Mouse (Mus musculus) midbrain, embryonic 16.5 days (tissue): Measurements from ENCODE around the gene Acp1. TPM values are rescaled to one million over a fixed set of nuclear protein-coding genes. Genes with fewer than 3 reads are reported as not detected.

ENCODE experiments used
- ATAC-seq: fragments of 200-750 bp; cut with Nextera tagmentation; 2 replicates; pipeline ENCODE4 v1.8.0; 2017; ENCODE audit warnings: moderate TSS enrichment
- H3K27ac ChIP-seq: fragments of 300-500 bp; sonication (generic); 2 replicates; pipeline ENCODE4 v1.5.1; 2014; ENCODE audit warnings: mild to moderate bottlenecking, low read length, mixed read lengths
- H3K27me3 ChIP-seq: fragments of 300-500 bp; sonication (generic); 2 replicates; pipeline ENCODE4 v1.6.1; 2014; ENCODE audit warnings: low read depth, low read length, mixed read lengths; ENCODE audit not compliant: control insufficient read depth, insufficient read depth
- H3K36me3 ChIP-seq: fragments of 300-500 bp; sonication (generic); 2 replicates; pipeline ENCODE4 v1.6.1; 2014; ENCODE audit warnings: mild to moderate bottlenecking, low read length, moderate library complexity, mixed read lengths; ENCODE audit not compliant: control insufficient read depth, insufficient read depth
- H3K4me1 ChIP-seq: fragments of 300-500 bp; sonication (generic); 2 replicates; pipeline ENCODE4 v1.6.1; 2014; ENCODE audit warnings: mild to moderate bottlenecking, low read length, mixed read lengths; ENCODE audit not compliant: control insufficient read depth, insufficient read depth
- H3K4me2 ChIP-seq: fragments of 300-500 bp; sonication (generic); 2 replicates; pipeline ENCODE4 v1.6.1; 2014; ENCODE audit warnings: mild to moderate bottlenecking, low read length, mixed read lengths
- H3K4me3 ChIP-seq: fragments of 300-500 bp; sonication (generic); 2 replicates; pipeline ENCODE4 v1.5.1; 2014; ENCODE audit warnings: low read depth, mild to moderate bottlenecking, low read length, moderate library complexity, mixed read lengths
- H3K9ac ChIP-seq: fragments of 300-500 bp; sonication (generic); 2 replicates; pipeline ENCODE4 v1.6.1; 2014; ENCODE audit warnings: low read depth, low read length, mixed read lengths
- H3K9me3 ChIP-seq: fragments of 300-500 bp; sonication (generic); replicated peaks from 2 replicates; pipeline ENCODE4 v1.6.1; 2014; ENCODE audit warnings: mild to moderate bottlenecking, low read length, mixed read lengths; ENCODE audit not compliant: control insufficient read depth, poor library complexity, severe bottlenecking
- WGBS: fragments of 180-500 bp; shearing (Covaris S2); extraction: QIAGEN DNeasy Blood & Tissue Kit; methylation state at CpG from one replicate; pipeline ENCODE4 v1.1.7; 2014; 5-methylcytosine and 5-hydroxymethylcytosine counted together
- polyA plus RNA-seq: library from polyadenylated mRNA; unstranded; fragments of >200 nt; fragmentation: Nextera tagmentation; extraction: Ambion mirVana; gene quantifications from 2 replicates; pipeline ENCODE4 v1.2.1, GENCODE M21; 2015

Gene Acp1
- polyA plus RNA-seq, 1 experiment from 2014 or later: 99.7 TPM

DNA sequence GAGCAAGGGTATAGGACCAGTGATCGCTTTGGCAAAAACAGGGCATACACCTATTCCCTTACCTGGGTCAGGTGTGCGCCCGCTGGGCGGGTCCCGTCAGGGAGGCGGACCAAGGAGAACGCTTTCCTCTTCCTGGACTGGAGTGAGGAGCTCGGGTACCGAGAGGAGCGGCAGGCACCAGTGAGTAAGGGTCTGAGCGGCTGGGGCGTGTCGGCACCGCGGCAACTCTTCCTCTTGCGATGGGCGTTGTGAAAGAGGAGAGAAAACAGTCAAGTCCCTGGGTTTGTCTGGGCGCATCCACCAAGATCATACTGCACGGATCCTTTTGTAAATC is 626 bp upstream of the Acp1 start:
- H3K9ac ChIP-seq: peak overlapping the region; percentile 92
- H3K27ac ChIP-seq: peak overlapping the region; percentile 71
- H3K27me3 ChIP-seq: no peaks in the 10 kb centered on the region
- peaks cover 24% of the 10 kb centered on the region for H3K4me1 ChIP-seq
- H3K36me3 ChIP-seq: no peaks in the 10 kb centered on the region
- peak; percentile 81 for ATAC-seq
- under 1% methylated on average over 19 of the region's 19 CpGs for WGBS
- peaks cover 3% of the 10 kb centered on the region; the same call in 1 of the 2 replicates for H3K9me3 ChIP-seq
- peak overlapping the region; percentile 66 for H3K4me2 ChIP-seq
- peak overlapping the region; percentile 60 for H3K4me3 ChIP-seq

DNA sequence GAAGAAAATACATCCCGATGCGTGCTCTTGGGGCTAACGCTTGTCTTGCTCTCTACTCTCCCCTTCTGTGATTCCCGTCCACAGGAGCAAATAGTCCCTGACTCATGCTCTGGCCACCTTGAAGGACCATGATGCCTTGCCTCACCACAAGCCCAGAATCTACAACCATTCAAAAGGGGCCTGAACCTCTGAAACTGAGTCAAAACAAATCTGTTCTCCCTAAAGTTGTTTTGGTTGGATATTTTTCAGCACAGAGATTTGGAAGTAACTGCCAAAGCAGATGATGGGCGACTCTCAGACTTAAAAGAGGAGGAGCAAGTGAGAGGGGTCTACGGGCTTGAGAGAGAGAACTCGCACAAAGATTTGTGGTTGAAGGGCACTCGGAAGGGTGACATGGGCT is 529 bp downstream of the Acp1 start:
- 20% methylated on average over 8 of the region's 8 CpGs for WGBS
- Histone ChIP-seq H3K4me2 (peak overlapping the region; percentile 88), H3K9ac (peak overlapping the region; percentile 92), H3K4me3 (peak overlapping the region; percentile 60), H3K36me3 (no peaks in the 10 kb centered on the region), H3K4me1 (peaks cover 24% of the 10 kb centered on the region), H3K27me3 (no peaks in the 10 kb centered on the region), H3K27ac (peak overlapping the region; percentile 58; the same call in 1 of the 2 replicates), H3K9me3 (no peaks in the 10 kb centered on the region)
- no peak for ATAC-seq

GRCm38 (mm10) chr12:30909881-30910280 is 1.5 kb downstream of the Acp1 start:
- Histone ChIP-seq H3K4me3 (no peak overlapping the region), H3K9ac (no peak overlapping the region), H3K4me1 (peaks cover 24% of the 10 kb centered on the region), H3K36me3 (no peaks in the 10 kb centered on the region), H3K4me2 (no peak overlapping the region), H3K27ac (no peak overlapping the region), H3K27me3 (no peaks in the 10 kb centered on the region), H3K9me3 (no peaks in the 10 kb centered on the region)
- 89% methylated on average over 2 of the region's 2 CpGs for WGBS
- ATAC-seq: no peak

- WGBS: 96% methylated on average over 1 of the region's 1 CpGs
- Histone ChIP-seq H3K27ac (no peak overlapping the region), H3K9ac (no peak overlapping the region)
These were observed 2.7 kb downstream of the Acp1 start for GRCm38 (mm10) chr12:30908658-30909057.

GRCm38 (mm10) chr12:30897039-30897438 is 14.3 kb downstream of the Acp1 start:
- Histone ChIP-seq H3K4me2 (no peak overlapping the region), H3K4me3 (no peak overlapping the region), H3K27me3 (no peaks in the 10 kb centered on the region), H3K36me3 (no peaks in the 10 kb centered on the region), H3K4me1 (no peaks in the 10 kb centered on the region), H3K27ac (no peak overlapping the region), H3K9me3 (no peaks in the 10 kb centered on the region), H3K9ac (no peak overlapping the region)
- no peak for ATAC-seq
- WGBS: 100% methylated on average over 4 of the region's 4 CpGs

More at GRCm38 (mm10) chr12:30908658-30909057, 2.7 kb downstream of the Acp1 start:
- Histone ChIP-seq H3K36me3 (peaks cover 2% of the 10 kb centered on the region; the same call in 1 of the 2 replicates), H3K4me2 (no peak overlapping the region), H3K4me1 (peaks cover 22% of the 10 kb centered on the region), H3K27me3 (no peaks in the 10 kb centered on the region), H3K9me3 (no peaks in the 10 kb centered on the region), H3K4me3 (no peak overlapping the region)
- ATAC-seq: no peak

GRCm38 (mm10) chr12:30891438-30891837 is 20.0 kb downstream of the Acp1 start:
- no peaks in the 10 kb centered on the region for H3K9me3 ChIP-seq
- 92% methylated on average over 7 of the region's 7 CpGs for WGBS
- H3K4me3 ChIP-seq: no peak overlapping the region
- no peaks in the 10 kb centered on the region for H3K36me3 ChIP-seq
- ATAC-seq: no peak
- no peak overlapping the region for H3K4me2 ChIP-seq
- no peak overlapping the region for H3K9ac ChIP-seq
- H3K4me1 ChIP-seq: no peaks in the 10 kb centered on the region
- H3K27ac ChIP-seq: no peak overlapping the region
- H3K27me3 ChIP-seq: no peaks in the 10 kb centered on the region

DNA sequence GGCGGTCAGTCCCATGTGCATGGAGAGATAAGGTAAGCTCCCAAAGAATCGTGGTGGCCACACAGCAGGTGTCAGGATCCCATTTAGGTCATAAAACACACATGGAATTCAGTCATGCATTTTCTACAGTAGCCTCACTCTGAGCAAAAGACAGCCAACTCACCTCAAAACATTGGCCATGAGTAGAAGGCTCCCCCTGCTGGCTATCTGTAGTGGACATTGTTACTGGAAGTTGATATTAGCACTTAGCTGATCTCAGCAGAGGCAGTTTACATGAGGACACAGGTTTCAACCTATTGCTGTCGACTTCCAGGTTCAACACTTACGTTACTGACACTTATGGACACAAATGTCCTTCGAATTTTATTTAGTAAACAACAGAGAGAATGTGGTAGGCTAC is 21.3 kb downstream of the Acp1 start:
- no peak overlapping the region for H3K4me3 ChIP-seq
- WGBS: 40% methylated on average over 5 of the region's 5 CpGs
- H3K9me3 ChIP-seq: no peaks in the 10 kb centered on the region
- peak; percentile 76 for ATAC-seq
- H3K27me3 ChIP-seq: peaks cover 7% of the 10 kb centered on the region
- H3K36me3 ChIP-seq: no peaks in the 10 kb centered on the region
- 0 out of 2 replicates have a peak, but pooled peaks cover under 1% of the 10 kb centered on the region for H3K4me1 ChIP-seq
- no peak overlapping the region for H3K27ac ChIP-seq
- no peak overlapping the region for H3K9ac ChIP-seq
- H3K4me2 ChIP-seq: no peak overlapping the region

- no peak for ATAC-seq
- H3K9me3 ChIP-seq: no peaks in the 10 kb centered on the region
- H3K4me3 ChIP-seq: no peak overlapping the region
- H3K27ac ChIP-seq: no peak overlapping the region
- H3K36me3 ChIP-seq: no peaks in the 10 kb centered on the region
- peaks cover 8% of the 10 kb centered on the region for H3K4me1 ChIP-seq
- no peak overlapping the region for H3K9ac ChIP-seq
- H3K27me3 ChIP-seq: peaks cover 11% of the 10 kb centered on the region
- no peak overlapping the region for H3K4me2 ChIP-seq
- 83% methylated on average over 4 of the region's 4 CpGs for WGBS
These were observed 23.4 kb downstream of the Acp1 start for GRCm38 (mm10) chr12:30888003-30888402.

GRCm38 (mm10) chr12:30885891-30886290 is 25.5 kb downstream of the Acp1 start:
- H3K9ac ChIP-seq: no peak overlapping the region
- no peak overlapping the region for H3K4me3 ChIP-seq
- no peak overlapping the region for H3K4me2 ChIP-seq
- no peaks in the 10 kb centered on the region for H3K9me3 ChIP-seq
- 84% methylated on average over 6 of the region's 6 CpGs for WGBS
- H3K36me3 ChIP-seq: no peaks in the 10 kb centered on the region
- H3K27ac ChIP-seq: no peak overlapping the region
- peaks cover 18% of the 10 kb centered on the region for H3K27me3 ChIP-seq
- ATAC-seq: no peak
- peaks cover 8% of the 10 kb centered on the region for H3K4me1 ChIP-seq
